Mouse (Mus musculus): Measurements from ENCODE around the gene Igsf8.

Igsf8 gene

DNA sequence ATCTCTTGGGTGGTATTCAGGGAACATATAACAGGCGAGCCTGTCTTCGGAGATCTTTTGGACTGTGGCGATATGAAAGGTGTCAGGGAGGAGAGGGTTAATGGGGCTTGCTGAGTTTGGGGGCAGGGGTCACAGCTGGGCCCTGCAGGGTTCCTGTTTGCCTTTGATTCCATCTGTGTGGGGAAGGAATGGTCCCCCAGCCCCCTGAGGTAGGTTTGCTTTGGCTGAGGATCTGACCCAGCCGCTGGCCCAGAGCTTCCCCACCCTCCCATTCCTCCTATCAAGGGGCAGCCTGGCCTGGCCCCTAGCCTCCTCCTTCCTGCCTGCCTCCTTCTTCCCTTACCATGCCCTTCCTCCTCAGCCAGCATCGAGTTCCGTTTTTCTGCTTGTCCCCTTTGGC is 41.4 kb downstream of the Igsf8 start:
- no peak for DNase-seq (ENCODE audit: low spot score)

GRCm38 (mm10) chr1:172304443-172304842 is 43.0 kb downstream of the Igsf8 start:
- DNase-seq (ENCODE audit: low spot score) = no peak

- no peak for DNase-seq (ENCODE audit: low spot score)
These were observed 43.7 kb downstream of the Igsf8 start for GRCm38 (mm10) chr1:172305153-172305552.

DNA sequence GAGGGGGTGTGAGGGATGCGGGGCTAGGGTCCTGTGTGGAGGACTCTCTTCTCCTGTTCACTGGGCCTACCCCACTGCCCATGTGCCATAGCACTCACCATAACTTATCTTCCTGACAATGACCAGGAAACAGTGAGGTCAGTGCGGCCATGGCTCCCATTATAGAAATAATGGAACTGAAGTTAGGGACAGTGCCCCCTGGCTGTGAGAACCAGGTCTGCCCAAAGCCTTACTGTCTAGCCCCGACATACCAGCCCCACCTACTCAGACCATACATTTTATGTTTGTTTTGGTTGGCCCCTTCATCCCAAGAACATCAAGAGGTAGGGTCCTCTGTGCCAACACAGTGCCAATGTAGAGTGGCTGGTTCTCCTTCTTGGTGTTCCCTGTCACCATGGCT is 44.2 kb downstream of the Igsf8 start:
- DNase-seq (ENCODE audit: low spot score) = no peak

- DNase-seq (ENCODE audit: low spot score) = no peak
These were observed 44.8 kb downstream of the Igsf8 start for GRCm38 (mm10) chr1:172306196-172306595.

- DNase-seq (ENCODE audit: low spot score) = no peak
These were observed 45.4 kb downstream of the Igsf8 start for GRCm38 (mm10) chr1:172306885-172307284.

DNA sequence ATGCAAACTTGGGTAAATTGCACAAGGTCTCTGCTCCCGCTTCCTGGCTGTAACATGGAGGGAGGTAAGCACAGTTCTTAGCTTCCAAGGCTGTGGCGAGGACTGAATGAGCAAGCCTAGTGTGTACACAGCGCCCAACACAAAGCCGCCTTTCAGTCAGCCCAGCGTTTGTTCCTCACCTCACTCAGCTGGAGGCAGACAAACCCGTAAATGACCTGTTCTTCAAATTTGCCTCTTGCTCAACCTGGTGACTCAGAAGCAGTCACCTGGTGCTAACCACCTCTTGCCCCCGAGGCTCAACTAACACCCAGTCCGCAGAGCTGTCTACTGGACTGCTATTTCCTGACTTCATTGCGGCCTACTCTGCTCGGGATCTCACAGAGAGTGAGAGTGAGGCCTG is 46.5 kb downstream of the Igsf8 start:
- no peak for DNase-seq (ENCODE audit: low spot score)

GRCm38 (mm10) chr1:172308409-172308808 is 47.0 kb downstream of the Igsf8 start:
- no peak for DNase-seq (ENCODE audit: low spot score)

DNA sequence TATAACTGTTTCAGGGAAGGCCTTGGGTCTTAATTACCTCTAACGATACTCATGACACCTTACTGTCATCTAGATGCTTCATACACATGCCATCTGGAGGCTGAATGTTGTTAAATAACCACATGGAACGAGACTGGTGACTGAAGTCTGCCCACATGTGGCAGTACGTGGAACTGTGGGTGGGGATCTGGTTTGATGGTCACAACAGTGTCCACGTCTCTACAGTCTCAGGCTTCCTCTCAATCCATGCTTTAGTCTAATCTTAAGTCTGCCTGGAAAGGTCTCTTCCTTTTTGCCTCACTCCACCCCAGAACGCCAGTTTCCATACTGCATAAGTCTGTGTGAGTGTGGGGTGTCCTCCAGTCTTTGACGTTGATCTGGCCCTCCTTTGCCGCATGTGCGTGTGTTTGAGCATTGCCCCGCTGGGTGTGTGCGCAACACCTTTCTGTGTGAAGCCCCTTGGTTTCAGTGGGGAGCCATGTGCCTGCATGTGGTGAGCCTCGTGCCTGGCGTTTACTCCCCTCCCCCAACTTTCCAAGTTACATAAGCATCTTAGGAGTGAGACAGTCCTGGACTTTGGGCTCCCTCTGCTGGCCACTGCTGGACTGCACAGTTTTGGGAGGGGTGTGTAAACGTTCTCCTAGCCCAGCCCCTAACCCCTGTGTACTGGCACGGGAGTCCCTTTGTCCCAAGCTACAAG is 48.4 kb downstream of the Igsf8 start:
- DNase-seq (ENCODE audit: low spot score) = peak; percentile 84

GRCm38 (mm10) chr1:172311248-172311906 is 49.9 kb downstream of the Igsf8 start:
- peak; percentile 70 for DNase-seq (ENCODE audit: low spot score)

DNA sequence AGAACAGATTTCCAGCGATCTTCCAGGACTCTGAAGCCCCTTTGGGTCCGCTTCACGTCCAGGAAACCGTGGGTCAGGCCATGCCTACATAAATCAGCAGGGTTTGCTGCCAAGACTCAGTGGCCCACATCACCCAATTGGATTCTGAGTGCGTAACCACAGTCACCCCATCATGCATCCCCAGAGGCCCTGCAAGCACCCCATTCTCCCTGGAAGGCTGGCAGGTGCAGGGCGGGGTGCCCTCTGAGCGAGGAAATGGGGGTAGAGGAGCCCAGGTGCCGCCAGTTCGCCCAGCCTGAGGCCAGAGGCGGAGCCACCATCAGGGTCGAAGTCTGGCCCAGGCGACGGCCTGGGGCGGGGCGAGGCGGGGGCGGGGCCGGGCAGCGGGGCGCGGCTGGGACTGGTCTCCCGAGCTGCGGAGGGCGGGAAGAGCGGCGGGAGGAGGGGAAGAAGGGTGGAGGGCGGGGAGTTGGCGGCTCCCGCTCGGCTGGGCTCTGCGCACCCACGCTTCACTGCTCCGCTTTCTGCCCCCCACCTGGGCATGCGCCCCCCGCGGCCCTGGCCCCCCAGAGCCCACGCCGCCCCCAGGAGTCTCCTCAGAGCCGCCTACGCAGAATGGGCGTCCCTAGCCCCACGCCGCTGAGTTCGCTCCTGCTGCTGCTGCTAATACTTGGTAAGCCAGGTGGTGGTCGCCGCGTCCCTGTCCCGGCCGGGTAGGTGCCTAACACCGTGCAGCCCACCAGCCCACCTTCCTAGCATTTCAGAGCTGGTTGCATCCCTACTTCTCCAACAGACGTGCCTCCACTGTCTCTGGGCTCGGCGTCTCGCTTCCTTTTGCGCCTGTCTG is 50.7 kb downstream of the Igsf8 start:
- DNase-seq (ENCODE audit: low spot score) = peak; percentile 84

DNA sequence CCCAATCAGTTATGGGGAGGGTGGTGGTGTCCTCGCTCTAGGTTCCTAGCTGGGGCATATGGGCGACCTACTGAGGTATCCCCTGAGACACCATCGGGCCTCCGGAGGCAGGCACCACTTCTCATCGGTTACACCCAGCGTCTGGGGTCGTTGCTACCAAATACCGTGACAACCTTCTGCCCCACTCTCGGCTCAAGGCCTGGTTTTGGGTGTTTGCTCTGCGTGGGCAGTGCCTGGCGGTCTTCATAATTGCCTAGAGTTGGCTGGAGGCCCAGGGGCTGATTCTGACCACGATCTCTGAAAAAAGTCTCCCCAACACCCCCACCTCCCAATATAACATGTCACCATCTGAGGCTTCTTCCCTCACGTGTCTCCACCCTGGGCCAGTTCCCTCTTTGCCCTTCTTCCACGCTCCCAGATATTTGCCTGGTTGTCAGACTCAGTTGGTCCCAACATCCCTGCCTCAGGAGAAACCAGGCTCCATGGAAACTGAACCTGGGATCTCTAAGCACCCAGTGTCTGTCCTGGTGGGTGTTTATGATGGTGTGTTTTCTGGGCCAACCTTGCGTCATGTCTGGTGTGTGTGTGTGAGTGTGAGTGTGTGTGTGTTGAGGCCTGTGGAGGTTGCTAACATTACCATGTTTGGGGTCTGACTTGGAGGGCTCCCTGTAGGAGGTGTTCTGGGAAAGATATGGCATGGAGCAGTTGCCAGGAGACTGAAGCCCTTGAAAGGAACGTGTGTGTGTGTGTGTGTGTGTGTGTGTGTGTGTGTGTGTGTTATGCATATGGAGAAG is 51.5 kb downstream of the Igsf8 start:
- DNase-seq (ENCODE audit: low spot score) = no peak

DNA sequence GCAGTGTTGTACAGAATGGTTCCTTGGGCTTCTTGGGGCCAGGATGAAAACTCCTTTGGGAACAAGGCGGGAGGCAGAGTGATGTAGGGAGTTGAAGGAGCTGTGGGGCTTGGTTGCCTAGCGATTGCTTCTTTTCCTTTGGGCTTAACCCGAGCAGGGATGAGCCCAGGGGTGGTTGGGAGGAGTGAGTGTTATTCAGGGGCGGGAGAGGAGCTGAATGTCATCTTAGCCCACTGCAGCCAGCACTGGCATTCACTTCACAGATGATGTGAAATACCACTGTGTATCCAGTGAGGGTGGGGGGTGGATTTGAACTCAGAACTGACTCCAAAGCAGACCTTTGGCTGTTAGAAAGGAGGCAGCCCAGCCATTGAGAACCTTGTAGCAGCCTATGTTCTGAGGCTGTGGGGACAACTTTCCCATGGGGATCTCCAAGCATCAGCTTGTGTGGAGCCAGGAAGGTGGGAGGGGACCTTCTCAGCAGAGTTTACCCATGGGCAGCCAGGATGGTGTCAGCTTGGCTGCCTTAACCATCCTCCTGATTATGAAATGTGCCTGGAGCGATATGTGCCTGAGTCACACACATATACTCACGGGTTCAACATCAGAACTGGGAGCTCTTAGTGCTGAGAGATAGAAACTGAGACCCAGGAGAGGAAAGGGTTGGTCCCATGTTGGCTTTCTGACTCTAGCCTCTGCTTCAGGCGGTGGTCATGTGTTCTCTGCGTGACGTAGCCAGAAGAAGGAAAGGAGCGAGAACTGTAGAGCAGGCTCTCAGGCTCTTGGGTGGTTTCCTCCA is 52.4 kb downstream of the Igsf8 start:
- no peak for DNase-seq (ENCODE audit: low spot score)

- no peak for DNase-seq (ENCODE audit: low spot score)
These were observed 53.5 kb downstream of the Igsf8 start for GRCm38 (mm10) chr1:172314911-172315310.

DNA sequence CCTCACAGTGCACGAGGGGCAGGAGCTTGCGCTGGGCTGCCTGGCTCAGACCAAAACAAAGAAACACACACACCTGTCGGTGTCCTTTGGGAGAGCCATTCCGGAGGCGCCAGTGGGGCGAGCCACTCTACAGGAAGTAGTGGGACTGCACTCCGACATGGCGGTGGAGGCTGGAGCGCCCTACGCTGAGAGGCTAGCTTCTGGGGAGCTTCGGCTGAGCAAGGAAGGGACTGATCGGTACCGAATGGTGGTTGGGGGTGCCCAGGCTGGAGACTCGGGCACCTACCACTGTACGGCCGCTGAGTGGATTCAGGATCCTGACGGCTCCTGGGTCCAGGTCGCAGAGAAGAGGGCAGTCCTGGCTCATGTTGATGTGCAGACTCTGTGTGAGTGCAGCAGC is 56.0 kb downstream of the Igsf8 start:
- DNase-seq (ENCODE audit: low spot score) = no peak

DNA sequence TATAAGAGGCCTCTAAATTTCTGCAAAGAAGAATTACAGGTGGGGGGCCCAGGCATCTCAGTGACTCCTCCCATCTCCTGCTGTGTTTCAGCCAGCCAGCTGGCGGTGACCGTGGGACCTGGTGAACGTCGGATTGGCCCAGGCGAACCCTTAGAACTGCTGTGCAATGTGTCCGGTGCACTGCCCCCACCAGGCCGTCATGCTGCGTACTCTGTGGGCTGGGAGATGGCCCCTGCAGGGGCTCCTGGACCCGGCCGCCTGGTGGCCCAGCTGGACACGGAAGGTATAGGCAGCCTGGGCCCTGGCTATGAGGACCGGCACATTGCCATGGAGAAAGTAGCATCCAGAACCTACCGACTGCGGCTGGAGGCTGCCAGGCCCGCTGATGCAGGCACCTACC is 56.5 kb downstream of the Igsf8 start:
- no peak for DNase-seq (ENCODE audit: low spot score)

DNA sequence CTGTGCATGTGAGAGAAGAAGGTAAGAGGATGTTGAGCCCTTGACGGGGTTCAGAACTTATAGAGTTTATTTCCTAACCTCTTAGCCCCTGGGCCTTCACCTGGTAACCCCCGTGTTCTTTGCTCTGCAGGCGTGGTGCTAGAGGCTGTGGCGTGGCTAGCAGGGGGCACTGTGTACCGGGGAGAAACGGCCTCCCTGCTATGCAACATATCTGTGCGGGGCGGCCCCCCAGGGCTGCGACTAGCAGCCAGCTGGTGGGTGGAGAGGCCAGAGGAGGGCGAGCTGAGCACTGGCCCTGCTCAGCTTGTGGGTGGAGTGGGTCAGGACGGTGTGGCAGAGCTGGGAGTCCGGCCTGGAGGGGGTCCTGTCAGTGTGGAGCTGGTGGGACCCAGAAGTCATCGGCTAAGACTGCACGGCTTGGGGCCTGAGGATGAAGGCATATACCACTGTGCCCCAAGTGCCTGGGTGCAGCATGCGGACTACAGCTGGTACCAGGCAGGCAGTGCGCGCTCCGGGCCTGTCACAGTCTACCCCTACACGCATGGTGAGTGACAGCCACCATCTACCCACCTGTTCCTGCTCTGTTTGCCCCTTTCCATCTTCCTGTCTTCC is 57.1 kb downstream of the Igsf8 start:
- DNase-seq (ENCODE audit: low spot score) = no peak

DNA sequence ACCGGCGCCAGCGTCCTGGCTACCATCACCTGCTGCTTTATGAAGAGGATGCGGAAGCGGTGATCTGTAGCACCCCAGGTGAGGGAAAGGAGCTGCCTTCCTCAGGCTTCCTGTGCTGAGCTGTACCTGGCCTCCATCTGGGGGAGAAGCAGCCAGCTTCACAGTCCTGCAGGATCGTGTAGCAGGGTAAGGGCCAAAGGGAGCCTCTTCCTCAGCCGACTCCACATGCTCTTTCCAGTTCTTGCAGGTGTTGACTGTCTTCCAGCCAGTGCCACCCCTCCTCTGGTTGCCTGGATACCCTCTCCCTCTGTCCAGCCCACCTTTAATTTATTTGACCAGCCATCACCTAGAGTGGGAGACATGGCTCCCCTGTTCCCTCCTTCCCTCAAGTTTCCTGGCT is 57.9 kb downstream of the Igsf8 start:
- no peak for DNase-seq (ENCODE audit: low spot score)

- DNase-seq (ENCODE audit: low spot score) = no peak
These were observed 58.5 kb downstream of the Igsf8 start for GRCm38 (mm10) chr1:172319921-172320411.

GRCm38 (mm10) chr1:172322725-172323124 is 61.3 kb downstream of the Igsf8 start:
- no peak for DNase-seq (ENCODE audit: low spot score)

DNA sequence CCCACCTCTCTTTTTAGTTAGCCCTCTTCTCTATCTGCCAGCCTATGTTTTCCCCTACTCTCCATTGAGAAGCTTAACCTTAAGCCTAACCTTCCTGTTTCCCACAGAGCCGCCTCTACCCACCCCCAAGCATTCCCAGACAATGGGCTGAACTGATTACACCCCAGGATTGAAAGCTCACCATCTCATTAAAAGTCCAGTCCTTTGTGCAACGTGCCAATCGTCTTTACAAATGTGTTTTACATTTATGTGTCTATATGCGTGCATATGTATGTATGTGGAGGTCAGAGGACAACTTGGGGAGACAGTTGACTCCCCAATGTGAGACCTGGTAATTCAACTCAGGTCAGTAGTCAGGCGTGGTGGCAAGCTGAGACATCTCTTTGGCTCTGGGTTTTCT is 61.9 kb downstream of the Igsf8 start:
- DNase-seq (ENCODE audit: low spot score) = no peak
